Mouse (Mus musculus) forebrain, embryonic 11.5 days (tissue): ENCODE measurements at regions not wholly inside any gene's neighbourhood (a gene's known extent, or its start where the extent isn't known, plus 50 kb on each side); places are given as distances from the start of the nearest gene placed in this dataset.

Source experiments
- ATAC-seq: fragments of 200-750 bp; cut with Nextera tagmentation; replicated peaks from 2 replicates; pipeline ENCODE4 v1.8.0; 2017; ENCODE audit warnings: moderate TSS enrichment; ENCODE audit not compliant: low FRiP score
- DNase-seq: peaks from one replicate; pipeline ENCODE4 v3.0.0-alpha.2; 2017; ENCODE audit warnings: low spot score
- H3K27ac ChIP-seq: fragments of 300-500 bp; sonication (generic); 2 replicates; pipeline ENCODE4 v1.5.1; 2014; ENCODE audit warnings: low read depth, low read length
- H3K27me3 ChIP-seq: fragments of 300-500 bp; sonication (generic); 2 replicates; pipeline ENCODE4 v1.6.1; 2014; ENCODE audit warnings: mild to moderate bottlenecking, low read length, mixed read lengths; ENCODE audit not compliant: control insufficient read depth, insufficient read depth
- H3K36me3 ChIP-seq: fragments of 300-500 bp; sonication (generic); 2 replicates; pipeline ENCODE4 v1.6.1; 2014; ENCODE audit warnings: mild to moderate bottlenecking, low read length, moderate library complexity, mixed read lengths; ENCODE audit not compliant: control insufficient read depth, insufficient read depth
- H3K4me1 ChIP-seq: fragments of 300-500 bp; sonication (generic); replicated peaks from 2 replicates; pipeline ENCODE4 v1.6.1; 2014; ENCODE audit warnings: low read length, mixed read lengths; ENCODE audit not compliant: control insufficient read depth, insufficient read depth
- H3K4me2 ChIP-seq: fragments of 300-500 bp; sonication (generic); 2 replicates; pipeline ENCODE4 v1.6.1; 2014; ENCODE audit warnings: low read depth, mild to moderate bottlenecking, low read length, moderate library complexity, mixed read lengths; ENCODE audit not compliant: severe bottlenecking
- H3K4me3 ChIP-seq: fragments of 300-500 bp; sonication (generic); 2 replicates; pipeline ENCODE4 v1.5.1; 2014; ENCODE audit warnings: low read depth, low read length
- H3K9ac ChIP-seq: fragments of 300-500 bp; sonication (generic); 2 replicates; pipeline ENCODE4 v1.6.1; 2014; ENCODE audit warnings: low read length
- H3K9me3 ChIP-seq: fragments of 300-500 bp; sonication (generic); 2 replicates; pipeline ENCODE4 v1.6.1; 2016; ENCODE audit warnings: low read length, mixed read lengths; ENCODE audit not compliant: control insufficient read depth
- WGBS: fragments of 180-500 bp; shearing (Covaris S2); extraction: QIAGEN DNeasy Blood & Tissue Kit; methylation state at CpG from one replicate; pipeline ENCODE4 v1.1.7; 2014; 5-methylcytosine and 5-hydroxymethylcytosine counted together

DNA sequence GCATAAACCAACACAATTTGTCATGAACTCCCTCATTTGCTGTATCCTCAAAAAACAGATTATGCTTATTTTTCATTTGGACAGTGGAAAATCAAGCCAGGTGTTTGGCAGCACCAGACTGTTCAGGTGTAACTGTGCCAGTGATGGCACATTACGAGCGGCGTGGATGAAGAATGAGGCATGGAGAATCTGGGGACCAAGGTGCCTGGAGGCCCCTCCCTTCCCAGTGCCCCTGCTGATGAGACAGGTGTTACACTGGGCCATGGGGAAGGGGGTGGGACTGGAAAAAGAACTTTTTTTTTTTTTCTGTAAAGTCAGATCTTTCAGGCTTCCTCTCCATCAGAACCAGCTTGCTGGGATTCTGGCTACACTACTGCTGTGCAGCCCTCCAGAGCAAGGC lies 451.5 kb upstream of the Pkn2 start:
- H3K36me3 ChIP-seq = no peaks in the 10 kb centered on the region
- no peaks in the 10 kb centered on the region for H3K4me1 ChIP-seq
- 89% methylated on average over 3 of the region's 3 CpGs for WGBS
- H3K27ac ChIP-seq = no peak overlapping the region
- H3K4me3 ChIP-seq = no peak overlapping the region
- DNase-seq (no peak), ATAC-seq (no peak)
- no peak overlapping the region for H3K9ac ChIP-seq
- no peak overlapping the region for H3K4me2 ChIP-seq
- no peaks in the 10 kb centered on the region for H3K27me3 ChIP-seq
- H3K9me3 ChIP-seq = no peaks in the 10 kb centered on the region

DNA sequence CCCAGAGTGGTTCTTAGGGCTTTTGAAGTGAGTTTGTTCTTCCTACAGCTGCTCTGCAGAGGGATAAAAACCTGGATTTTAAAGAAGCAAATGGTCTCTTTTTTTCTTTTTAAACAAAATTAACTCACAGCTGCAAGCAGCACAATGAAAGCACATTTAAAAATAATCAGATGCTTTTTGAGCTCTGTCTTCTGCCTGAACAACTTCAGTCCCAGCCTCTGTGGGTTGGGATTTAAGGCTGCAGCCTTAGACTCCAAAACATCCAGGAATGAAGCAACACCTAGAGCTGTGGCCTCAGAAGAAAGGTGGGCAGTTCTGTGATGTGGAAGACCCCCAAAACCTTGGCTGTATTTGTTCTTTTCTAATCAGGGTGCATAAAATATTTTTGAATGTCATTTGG lies 446.7 kb upstream of the Pkn2 start:
- Histone ChIP-seq H3K4me2 (no peak overlapping the region), H3K4me3 (no peak overlapping the region)
- no peak for DNase-seq

DNA sequence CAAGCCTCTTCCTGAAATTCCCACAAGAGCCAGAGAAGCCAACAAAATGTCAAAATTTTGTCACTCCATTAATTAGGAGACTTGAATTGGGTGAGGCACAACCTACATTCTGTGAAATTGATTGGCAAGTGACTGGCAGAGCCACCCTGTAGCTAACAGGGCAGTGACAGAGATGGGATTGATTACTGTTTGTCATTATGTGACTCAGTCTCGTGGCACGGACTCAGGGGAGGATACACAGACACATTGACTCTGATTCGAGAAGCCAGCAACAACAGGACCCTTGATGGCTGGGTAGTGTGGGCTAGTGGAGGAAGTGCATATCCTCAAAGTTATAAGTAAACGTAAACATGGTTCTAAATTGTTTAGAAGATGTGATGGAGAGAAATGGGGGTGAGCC lies 445.8 kb upstream of the Pkn2 start:
- H3K9me3 ChIP-seq = no peaks in the 10 kb centered on the region
- no peaks in the 10 kb centered on the region for H3K36me3 ChIP-seq
- H3K9ac ChIP-seq = no peak overlapping the region
- H3K4me3 ChIP-seq = no peak overlapping the region
- H3K27ac ChIP-seq = no peak overlapping the region
- no peaks in the 10 kb centered on the region for H3K4me1 ChIP-seq
- 83% methylated on average over 4 of the region's 4 CpGs for WGBS
- no peak for DNase-seq
- no peaks in the 10 kb centered on the region for H3K27me3 ChIP-seq
- no peak for ATAC-seq
- no peak overlapping the region for H3K4me2 ChIP-seq

More for the DNA sequence above, 446.7 kb upstream of the Pkn2 start:
- Histone ChIP-seq H3K27me3 (no peaks in the 10 kb centered on the region), H3K4me1 (no peaks in the 10 kb centered on the region), H3K36me3 (no peaks in the 10 kb centered on the region), H3K9ac (no peak overlapping the region), H3K27ac (no peak overlapping the region), H3K9me3 (no peaks in the 10 kb centered on the region)
- ATAC-seq = no peak

DNA sequence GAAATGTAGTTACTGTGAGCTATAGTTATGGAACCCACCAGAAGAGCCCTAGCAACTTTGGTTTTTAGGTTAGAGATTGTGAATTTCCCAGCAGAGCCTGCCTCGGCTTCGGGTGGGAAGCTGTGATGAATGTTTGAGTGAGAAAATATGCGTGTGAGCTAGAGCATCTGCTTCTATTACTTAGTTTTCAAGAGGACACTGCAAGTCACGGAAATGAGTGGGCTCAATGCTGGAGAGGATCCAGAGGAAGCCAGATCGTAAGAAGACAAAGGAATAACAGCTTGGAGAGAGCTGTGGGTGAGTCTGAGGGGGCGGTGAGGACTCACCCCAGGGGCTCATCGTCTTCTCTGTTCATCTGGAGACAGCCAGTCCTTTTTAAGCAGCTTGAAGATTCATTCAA lies 434.7 kb upstream of the Pkn2 start:
- Histone ChIP-seq H3K36me3 (no peaks in the 10 kb centered on the region), H3K27me3 (no peaks in the 10 kb centered on the region), H3K27ac (no peak overlapping the region), H3K4me2 (no peak overlapping the region), H3K4me3 (no peak overlapping the region), H3K9me3 (no peaks in the 10 kb centered on the region), H3K9ac (no peak overlapping the region), H3K4me1 (no peaks in the 10 kb centered on the region)
- DNase-seq (no peak), ATAC-seq (no peak)
- WGBS = 77% methylated on average over 7 of the region's 7 CpGs

DNA sequence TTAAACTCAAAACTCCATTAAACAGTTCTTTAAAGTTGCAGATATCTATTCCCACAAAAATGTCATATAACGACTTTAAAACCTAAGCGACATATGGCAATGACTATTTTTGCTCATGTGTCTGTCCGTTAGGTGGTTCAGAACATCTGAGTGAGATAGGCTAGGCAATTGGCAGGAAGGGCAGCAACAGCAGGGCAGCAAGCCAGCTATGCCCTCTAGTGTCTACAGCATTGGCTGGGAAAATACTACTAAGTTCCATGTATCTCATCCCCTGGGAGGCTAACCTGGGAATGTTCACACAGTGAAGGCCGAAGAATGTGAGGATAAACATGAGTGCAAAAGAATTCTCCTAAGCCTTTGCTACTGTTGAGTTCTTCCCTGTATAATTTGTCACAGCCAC lies 410.0 kb upstream of the Pkn2 start:
- no peak overlapping the region for H3K4me2 ChIP-seq
- no peaks in the 10 kb centered on the region for H3K4me1 ChIP-seq
- 90% methylated on average over 4 of the region's 4 CpGs for WGBS
- H3K36me3 ChIP-seq = no peaks in the 10 kb centered on the region
- H3K27ac ChIP-seq = no peak overlapping the region
- H3K4me3 ChIP-seq = no peak overlapping the region
- DNase-seq (no peak), ATAC-seq (no peak)
- H3K27me3 ChIP-seq = no peaks in the 10 kb centered on the region
- H3K9ac ChIP-seq = no peak overlapping the region
- H3K9me3 ChIP-seq = no peaks in the 10 kb centered on the region

DNA sequence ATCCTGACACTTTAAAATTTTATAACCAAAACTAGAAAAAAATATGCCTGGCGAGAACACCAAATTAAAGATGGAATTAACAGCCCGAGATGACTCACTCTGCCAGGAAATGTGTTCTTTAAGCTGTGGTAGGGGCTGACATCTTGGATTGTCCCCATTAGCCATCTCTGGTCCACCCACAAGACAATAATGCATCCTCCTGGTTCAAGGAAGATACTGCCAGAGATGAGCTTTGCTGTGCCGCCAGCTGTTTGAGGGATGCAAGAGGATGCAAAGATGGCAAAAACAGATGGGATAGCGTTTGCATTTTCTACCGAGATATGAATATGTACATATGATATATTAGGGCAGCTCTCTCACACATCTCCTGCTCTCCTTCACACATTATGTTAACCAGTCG lies 382.3 kb upstream of the Pkn2 start:
- H3K27ac ChIP-seq = no peak overlapping the region
- no peak overlapping the region for H3K9ac ChIP-seq
- ATAC-seq (no peak), DNase-seq (no peak)
- 89% methylated on average over 6 of the region's 6 CpGs for WGBS
- no peak overlapping the region for H3K4me3 ChIP-seq
- H3K36me3 ChIP-seq = no peaks in the 10 kb centered on the region
- H3K4me2 ChIP-seq = no peak overlapping the region
- H3K9me3 ChIP-seq = no peaks in the 10 kb centered on the region
- H3K4me1 ChIP-seq = no peaks in the 10 kb centered on the region
- no peaks in the 10 kb centered on the region for H3K27me3 ChIP-seq

DNA sequence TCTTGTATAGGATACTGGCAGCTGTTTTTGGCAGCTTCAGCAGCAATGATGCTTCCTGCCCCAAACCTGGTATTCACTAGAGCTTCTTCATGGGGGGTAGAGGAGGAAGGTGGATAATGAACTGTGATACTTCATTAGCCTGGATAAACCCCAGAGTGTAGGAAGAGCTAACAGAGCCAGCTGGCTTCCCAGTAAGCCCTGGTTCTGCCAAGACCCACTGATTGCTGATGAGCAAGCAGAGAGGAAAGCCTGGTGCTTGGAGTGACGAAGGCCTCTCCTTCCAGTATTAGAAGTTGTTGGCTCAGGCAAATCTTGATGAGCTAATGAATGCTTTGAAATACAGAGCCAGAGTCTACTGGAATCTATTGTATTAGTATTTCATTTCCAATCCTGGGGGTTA lies 370.8 kb upstream of the Pkn2 start:
- H3K27ac ChIP-seq = no peak overlapping the region
- H3K9ac ChIP-seq = no peak overlapping the region
- no peaks in the 10 kb centered on the region for H3K4me1 ChIP-seq
- DNase-seq = no peak
- no peaks in the 10 kb centered on the region for H3K9me3 ChIP-seq
- 79% methylated on average over 1 of the region's 1 CpGs for WGBS
- no peak overlapping the region for H3K4me2 ChIP-seq
- no peak overlapping the region for H3K4me3 ChIP-seq
- no peaks in the 10 kb centered on the region for H3K27me3 ChIP-seq
- H3K36me3 ChIP-seq = no peaks in the 10 kb centered on the region
- no peak for ATAC-seq

DNA sequence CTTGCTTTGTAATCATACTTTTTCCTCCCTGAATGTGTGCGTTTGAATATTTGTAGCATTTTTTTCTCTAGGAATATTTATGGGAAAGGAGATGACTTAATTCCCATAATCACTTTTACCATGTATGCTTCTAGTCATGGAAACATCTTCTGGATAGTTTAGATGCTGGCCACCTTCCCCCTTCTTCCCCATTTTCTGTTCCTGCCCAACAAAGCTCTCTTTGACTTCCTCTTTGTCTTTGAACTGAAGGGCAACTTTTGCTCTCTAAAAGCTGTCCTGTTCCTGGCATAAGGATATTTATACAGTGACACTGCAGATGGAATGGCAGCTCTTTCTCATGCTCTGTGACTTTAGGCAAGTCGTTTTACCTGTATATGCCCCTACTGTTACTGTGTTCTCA lies 370.2 kb upstream of the Pkn2 start:
- no peaks in the 10 kb centered on the region for H3K4me1 ChIP-seq
- no peak overlapping the region for H3K9ac ChIP-seq
- WGBS = 81% methylated on average over 2 of the region's 2 CpGs
- no peaks in the 10 kb centered on the region for H3K27me3 ChIP-seq
- no peak overlapping the region for H3K4me3 ChIP-seq
- no peak overlapping the region for H3K27ac ChIP-seq
- H3K4me2 ChIP-seq = no peak overlapping the region
- H3K9me3 ChIP-seq = no peaks in the 10 kb centered on the region
- DNase-seq = no peak
- no peak for ATAC-seq
- no peaks in the 10 kb centered on the region for H3K36me3 ChIP-seq

DNA sequence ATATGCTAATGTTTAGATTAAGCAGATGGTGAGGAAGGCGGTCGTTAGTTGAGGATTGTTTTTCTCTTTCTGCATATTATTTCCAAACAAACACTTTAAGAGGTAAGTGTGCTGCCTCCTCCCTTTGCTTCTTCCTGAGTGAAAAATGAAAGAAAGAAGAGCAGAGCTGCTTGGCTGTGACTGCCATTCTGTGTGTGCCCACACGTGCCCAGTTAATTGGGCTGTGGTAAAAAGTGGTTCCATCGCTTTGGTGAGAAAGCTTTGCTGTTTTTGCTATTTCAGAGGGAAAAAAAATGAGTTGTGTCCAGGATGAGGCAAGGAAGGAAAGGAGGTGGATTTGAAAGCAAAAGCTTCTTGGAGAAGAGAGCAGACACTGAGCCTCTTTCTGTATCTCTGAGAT lies 360.9 kb upstream of the Pkn2 start:
- Histone ChIP-seq H3K27me3 (no peaks in the 10 kb centered on the region), H3K27ac (no peak overlapping the region), H3K9me3 (no peaks in the 10 kb centered on the region), H3K36me3 (no peaks in the 10 kb centered on the region), H3K4me1 (no peaks in the 10 kb centered on the region), H3K4me2 (no peak overlapping the region), H3K4me3 (no peak overlapping the region), H3K9ac (no peak overlapping the region)
- WGBS = 58% methylated on average over 4 of the region's 4 CpGs
- no peak for DNase-seq
- ATAC-seq = no peak
